Mouse (Mus musculus) thymus, adult 2 months (tissue): Measurements from ENCODE around the gene Syt1.

Experiments
- CTCF ChIP-seq: fragments of 200-500 bp; IDR thresholded peaks from 2 replicates; pipeline ENCODE4 v1.5.1; 2012; ENCODE audit warnings: mild to moderate bottlenecking, control low read depth, low read length, moderate library complexity, borderline replicate concordance; ENCODE audit not compliant: control insufficient read depth, poor library complexity, insufficient read depth; ENCODE audit errors: extremely low read depth
- POLR2A ChIP-seq: fragments of 200-500 bp; IDR thresholded peaks from 2 replicates; pipeline ENCODE4 v1.6.1; 2012; ENCODE audit warnings: mild to moderate bottlenecking, low read length, control low read depth, moderate library complexity; ENCODE audit not compliant: control insufficient read depth, poor library complexity, insufficient read depth; ENCODE audit errors: extremely low read depth

GRCm38 (mm10) chr10:108572764-108573163, 438.0 kb downstream of the Syt1 start:
- no peak for TF ChIP-seq POLR2A
- TF ChIP-seq CTCF: no peak
